Mouse (Mus musculus): ENCODE measurements around the gene Msx2. TPM values are rescaled to one million over a fixed set of nuclear protein-coding genes. Genes with fewer than 3 reads are reported as not detected.

Gene Msx2
- total RNA-seq, 2 experiments from 2014 or later: 0.15 TPM; not detected in 1

Other genes starting within 250 kb of the Msx2 start
- 1 to 10 TPM; 6.7 to 8.5 TPM for gene Ror2, start 186.9 kb downstream of the Msx2 start, total RNA-seq (2021)
- gene Sptlc1, start 95.7 kb downstream of the Msx2 start, total RNA-seq (2021): 10 to 100 TPM; 36.4 to 40.2 TPM

Measured in adrenal gland, postnatal 10 days (tissue).